Mouse (Mus musculus) midbrain, embryonic 16.5 days (tissue): ENCODE measurements around the gene Sft2d1. TPM values are rescaled to one million over a fixed set of nuclear protein-coding genes. Genes with fewer than 3 reads are reported as not detected.
"Not testable (repeated sequence)": the region's sequence is repeated elsewhere in the genome, so short reads cannot be mapped to it uniquely, and the experiment has no call there.

Experiments used
- ATAC-seq: fragments of 200-750 bp; cut with Nextera tagmentation; 2 replicates; pipeline ENCODE4 v1.8.0; 2017; ENCODE audit warnings: moderate TSS enrichment
- H3K27ac ChIP-seq: fragments of 300-500 bp; sonication (generic); 2 replicates; pipeline ENCODE4 v1.5.1; 2014; ENCODE audit warnings: mild to moderate bottlenecking, low read length, mixed read lengths
- H3K27me3 ChIP-seq: fragments of 300-500 bp; sonication (generic); 2 replicates; pipeline ENCODE4 v1.6.1; 2014; ENCODE audit warnings: low read depth, low read length, mixed read lengths; ENCODE audit not compliant: control insufficient read depth, insufficient read depth
- H3K36me3 ChIP-seq: fragments of 300-500 bp; sonication (generic); 2 replicates; pipeline ENCODE4 v1.6.1; 2014; ENCODE audit warnings: mild to moderate bottlenecking, low read length, moderate library complexity, mixed read lengths; ENCODE audit not compliant: control insufficient read depth, insufficient read depth
- H3K4me1 ChIP-seq: fragments of 300-500 bp; sonication (generic); 2 replicates; pipeline ENCODE4 v1.6.1; 2014; ENCODE audit warnings: mild to moderate bottlenecking, low read length, mixed read lengths; ENCODE audit not compliant: control insufficient read depth, insufficient read depth
- H3K4me2 ChIP-seq: fragments of 300-500 bp; sonication (generic); 2 replicates; pipeline ENCODE4 v1.6.1; 2014; ENCODE audit warnings: mild to moderate bottlenecking, low read length, mixed read lengths
- H3K4me3 ChIP-seq: fragments of 300-500 bp; sonication (generic); 2 replicates; pipeline ENCODE4 v1.5.1; 2014; ENCODE audit warnings: low read depth, mild to moderate bottlenecking, low read length, moderate library complexity, mixed read lengths
- H3K9ac ChIP-seq: fragments of 300-500 bp; sonication (generic); 2 replicates; pipeline ENCODE4 v1.6.1; 2014; ENCODE audit warnings: low read depth, low read length, mixed read lengths
- H3K9me3 ChIP-seq: fragments of 300-500 bp; sonication (generic); replicated peaks from 2 replicates; pipeline ENCODE4 v1.6.1; 2014; ENCODE audit warnings: mild to moderate bottlenecking, low read length, mixed read lengths; ENCODE audit not compliant: control insufficient read depth, poor library complexity, severe bottlenecking
- WGBS: fragments of 180-500 bp; shearing (Covaris S2); extraction: QIAGEN DNeasy Blood & Tissue Kit; methylation state at CpG from one replicate; pipeline ENCODE4 v1.1.7; 2014; 5-methylcytosine and 5-hydroxymethylcytosine counted together
- polyA plus RNA-seq: library from polyadenylated mRNA; unstranded; fragments of >200 nt; fragmentation: Nextera tagmentation; extraction: Ambion mirVana; gene quantifications from 2 replicates; pipeline ENCODE4 v1.2.1, GENCODE M21; 2015

Gene Sft2d1
- 198 and 209 TPM in 2 replicates for polyA plus RNA-seq

- Histone ChIP-seq H3K4me1 (peaks cover 25% of the 10 kb centered on the region), H3K9ac (peak within 1 kb of the TSS; percentile 89), H3K9me3 (no peaks in the 10 kb centered on the region), H3K27me3 (no peaks in the 10 kb centered on the region), H3K4me3 (peak within 1 kb of the TSS; percentile 87), H3K36me3 (no peaks in the 10 kb centered on the region), H3K4me2 (peak within 1 kb of the TSS; percentile 89), H3K27ac (peak within 1 kb of the TSS; percentile 90)
- WGBS: under 1% methylated on average over 47 of the region's 54 CpGs
- ATAC-seq: peak; percentile 93
Measured at GRCm38 (mm10) chr17:8310838-8311614, at the start of gene Sft2d1. TSS of gene Sft2d1 (plus strand) at chr17:8311102.

- H3K4me1 ChIP-seq, H3K36me3 ChIP-seq, H3K4me2 ChIP-seq, H3K27me3 ChIP-seq, H3K9me3 ChIP-seq, ATAC-seq, H3K4me3 ChIP-seq, H3K9ac ChIP-seq, H3K27ac ChIP-seq: not testable (repeated sequence)
- 19% methylated on average over 7 of the region's 7 CpGs for WGBS
Measured at GRCm38 (mm10) chr17:8264638-8265037, 46.3 kb upstream of the Sft2d1 start.

DNA sequence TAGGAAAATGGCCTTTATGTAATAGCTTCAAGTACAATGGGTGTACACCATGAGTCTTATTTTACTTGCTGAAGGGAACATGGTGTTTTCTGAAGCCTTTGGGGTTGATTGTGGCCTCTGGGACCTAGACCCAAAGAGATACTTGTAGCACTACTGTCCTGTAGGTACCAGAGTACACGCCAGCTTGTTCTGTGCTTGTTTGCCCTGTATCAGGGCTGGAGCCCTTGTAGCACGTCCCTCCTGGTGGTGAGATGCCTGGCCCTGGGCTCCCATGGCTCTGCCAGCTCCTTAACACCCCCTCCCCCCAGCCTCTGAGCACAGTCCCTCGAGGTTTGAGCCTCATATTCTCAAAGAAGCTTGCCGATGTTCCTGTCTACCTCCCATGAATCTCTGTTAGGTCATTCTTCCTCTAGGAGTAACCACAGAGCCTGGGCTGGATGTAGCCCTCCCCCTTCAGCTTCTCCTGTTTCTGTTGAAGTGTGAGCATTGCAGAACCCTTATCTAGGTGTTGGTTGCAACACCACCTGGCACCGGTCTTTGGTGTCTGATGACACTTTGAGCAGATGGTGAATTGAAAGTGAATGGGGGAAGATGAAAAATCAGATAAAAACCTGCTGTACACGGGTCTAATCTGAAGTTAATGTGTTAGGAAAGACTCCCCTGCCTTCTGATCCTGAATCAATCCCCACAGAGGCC, 38.7 kb upstream of the Sft2d1 start:
- no peaks in the 10 kb centered on the region for H3K9me3 ChIP-seq
- WGBS: 61% methylated on average over 6 of the region's 6 CpGs

DNA sequence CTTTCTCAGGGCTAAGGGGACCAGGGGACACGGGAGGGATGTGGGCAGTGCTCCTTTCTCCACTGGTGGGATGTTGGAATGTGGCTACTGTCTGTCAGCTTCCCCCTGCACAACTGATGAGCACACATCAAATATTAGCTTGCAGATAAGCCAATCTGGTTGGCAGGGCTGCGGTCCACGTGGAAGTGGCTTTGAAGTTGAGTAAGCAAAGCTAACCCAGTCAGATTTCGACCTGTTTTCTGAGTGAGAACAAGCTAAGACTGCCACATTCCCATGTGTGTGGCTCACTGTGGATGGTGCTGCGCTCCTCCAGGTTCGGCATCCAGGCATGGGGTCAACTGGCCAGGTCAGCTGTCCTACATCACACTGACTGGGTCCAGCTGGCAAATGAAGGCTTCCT, 38.0 kb upstream of the Sft2d1 start:
- Histone ChIP-seq H3K27ac (no peak overlapping the region), H3K4me2 (no peak overlapping the region), H3K36me3 (no peaks in the 10 kb centered on the region), H3K9ac (no peak overlapping the region), H3K4me3 (no peak overlapping the region), H3K9me3 (no peaks in the 10 kb centered on the region), H3K4me1 (no peaks in the 10 kb centered on the region), H3K27me3 (no peaks in the 10 kb centered on the region)
- no peak for ATAC-seq
- 78% methylated on average over 6 of the region's 6 CpGs for WGBS

More for the DNA sequence above, 38.7 kb upstream of the Sft2d1 start:
- Histone ChIP-seq H3K4me1 (no peaks in the 10 kb centered on the region), H3K9ac (no peak overlapping the region), H3K27me3 (no peaks in the 10 kb centered on the region), H3K4me2 (no peak overlapping the region), H3K27ac (no peak overlapping the region), H3K4me3 (no peak overlapping the region), H3K36me3 (no peaks in the 10 kb centered on the region)
- no peak for ATAC-seq

DNA sequence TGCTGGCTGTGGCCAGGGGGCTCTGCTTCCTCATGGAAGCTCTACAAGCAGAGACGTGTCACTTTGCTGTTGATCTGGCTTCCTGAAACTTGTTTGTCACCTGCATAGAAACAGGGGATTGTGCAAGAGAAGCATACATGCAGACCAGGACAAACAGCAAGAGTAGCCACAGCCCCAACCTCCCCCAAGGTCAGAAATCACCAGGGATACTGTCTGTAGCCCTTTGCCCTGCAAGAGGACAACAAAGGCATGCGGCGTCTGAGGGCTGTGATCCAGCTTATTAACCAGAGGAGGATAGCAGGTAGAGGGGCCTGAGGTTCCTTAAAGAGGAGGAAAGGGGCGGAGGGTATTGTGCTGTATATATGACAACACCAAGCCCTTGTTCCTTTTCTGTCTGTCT, 34.8 kb upstream of the Sft2d1 start:
- Histone ChIP-seq H3K4me2 (no peak overlapping the region), H3K36me3 (no peaks in the 10 kb centered on the region), H3K9me3 (no peaks in the 10 kb centered on the region), H3K27ac (no peak overlapping the region), H3K4me1 (no peaks in the 10 kb centered on the region), H3K27me3 (no peaks in the 10 kb centered on the region), H3K9ac (no peak overlapping the region), H3K4me3 (no peak overlapping the region)
- no peak for ATAC-seq
- 82% methylated on average over 4 of the region's 4 CpGs for WGBS

DNA sequence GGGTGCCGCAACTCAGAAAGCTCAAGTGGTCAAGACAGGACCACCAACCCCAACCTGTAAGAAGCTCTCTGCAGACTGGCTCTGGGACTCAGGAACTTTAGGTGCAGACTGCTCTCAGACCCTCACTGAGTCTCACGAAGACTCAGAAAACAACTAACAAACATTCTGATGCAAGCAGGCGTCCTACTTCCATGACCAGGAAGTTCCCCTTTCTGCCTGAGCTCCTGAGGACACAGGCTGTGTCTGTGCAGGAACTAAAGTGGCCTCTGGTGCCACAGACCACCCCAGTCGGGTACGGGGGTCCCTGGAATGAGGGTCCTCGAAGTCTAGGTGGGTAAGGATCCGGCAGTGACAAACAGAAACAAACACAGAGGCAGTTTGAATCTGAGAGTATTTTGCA, 34.2 kb upstream of the Sft2d1 start:
- ATAC-seq: no peak
- Histone ChIP-seq H3K4me2 (no peak overlapping the region), H3K36me3 (no peaks in the 10 kb centered on the region), H3K9me3 (no peaks in the 10 kb centered on the region), H3K4me3 (no peak overlapping the region), H3K9ac (no peak overlapping the region), H3K4me1 (no peaks in the 10 kb centered on the region), H3K27me3 (no peaks in the 10 kb centered on the region), H3K27ac (no peak overlapping the region)
- 84% methylated on average over 7 of the region's 7 CpGs for WGBS

DNA sequence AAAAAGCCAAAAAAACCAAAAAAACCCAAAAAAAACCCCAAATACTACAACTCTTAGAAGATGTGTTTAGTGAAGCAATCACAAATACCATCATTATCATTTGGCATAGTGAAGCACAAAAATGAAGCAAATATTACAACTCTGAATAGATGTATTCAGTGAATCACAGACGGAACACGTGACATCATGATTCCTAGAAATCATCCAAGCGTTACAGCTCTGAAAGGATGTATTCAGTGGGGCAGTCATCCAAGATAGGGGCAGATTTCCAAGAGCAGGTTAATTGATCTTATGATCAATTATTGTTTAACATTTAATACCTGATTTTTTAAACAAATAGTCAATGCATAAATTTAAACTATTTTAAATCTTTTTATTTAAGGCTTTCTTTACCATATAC, 33.6 kb upstream of the Sft2d1 start:
- Histone ChIP-seq H3K36me3 (no peaks in the 10 kb centered on the region), H3K4me3 (no peak overlapping the region), H3K9ac (no peak overlapping the region), H3K9me3 (no peaks in the 10 kb centered on the region), H3K27me3 (no peaks in the 10 kb centered on the region), H3K4me2 (no peak overlapping the region), H3K27ac (no peak overlapping the region), H3K4me1 (no peaks in the 10 kb centered on the region)
- 70% methylated on average over 3 of the region's 3 CpGs for WGBS
- ATAC-seq: no peak

DNA sequence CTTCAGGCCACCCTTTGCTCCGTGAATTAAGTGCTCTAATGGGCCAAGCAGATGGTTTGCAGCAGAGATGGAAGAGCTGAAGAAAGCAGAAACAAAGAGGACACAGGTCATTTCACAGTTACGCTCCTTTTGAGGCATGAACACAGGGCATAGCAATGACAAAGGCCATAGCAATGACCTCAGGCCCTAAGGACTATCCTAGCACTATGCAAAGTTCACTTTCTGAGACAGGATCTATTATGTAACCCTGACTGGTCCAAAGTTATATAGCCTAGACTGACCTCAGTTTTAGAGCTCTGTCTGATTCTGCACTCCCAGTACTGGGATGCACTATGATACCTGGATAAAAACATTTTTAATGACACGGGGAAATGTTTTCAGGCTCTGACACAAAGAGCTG, 32.5 kb upstream of the Sft2d1 start:
- Histone ChIP-seq H3K9ac (no peak overlapping the region), H3K27me3 (no peaks in the 10 kb centered on the region), H3K4me2 (no peak overlapping the region), H3K4me1 (peaks cover 6% of the 10 kb centered on the region), H3K27ac (no peak overlapping the region), H3K9me3 (no peaks in the 10 kb centered on the region), H3K36me3 (no peaks in the 10 kb centered on the region), H3K4me3 (no peak overlapping the region)
- 68% methylated on average over 3 of the region's 3 CpGs for WGBS
- ATAC-seq: no peak

DNA sequence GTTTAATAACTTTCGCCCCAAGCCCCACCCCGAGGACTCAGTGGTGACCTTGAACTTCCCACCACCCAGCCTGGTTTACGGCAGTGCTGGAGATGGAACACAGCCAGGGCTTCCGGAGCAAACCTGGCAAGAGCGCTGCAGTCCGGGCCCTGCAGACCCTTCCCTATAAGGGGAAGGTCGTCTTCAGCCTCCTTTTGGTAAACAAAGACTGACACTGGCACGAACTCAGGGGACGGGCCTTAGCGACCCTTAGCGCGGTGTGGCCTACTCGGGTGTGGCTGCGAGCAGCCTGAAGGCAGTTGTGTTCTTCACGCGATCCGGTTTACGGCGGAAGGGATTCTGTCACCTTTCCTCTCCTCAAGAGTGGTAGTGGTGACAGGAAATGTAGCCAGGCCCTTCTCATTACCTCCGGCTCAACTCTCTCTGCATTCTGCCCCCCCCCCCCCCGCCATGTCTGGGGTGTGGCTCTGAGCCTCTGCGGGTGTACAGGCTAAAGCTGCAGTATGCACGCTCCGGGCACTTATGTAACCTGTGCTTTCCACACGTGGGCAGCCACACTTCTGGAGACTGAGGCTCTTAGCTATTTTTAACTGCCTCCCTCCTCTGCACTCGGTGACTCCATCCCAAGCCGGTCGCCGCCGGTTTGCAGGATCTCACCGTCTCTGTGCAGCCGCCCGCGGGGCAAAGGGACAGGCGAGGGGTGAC, 27.9 kb upstream of the Sft2d1 start, which contains the start of gene Mpc1:
Mpc1 (plus strand) TSS at position 84 of the 705 bp plus-strand sequence.
- Histone ChIP-seq H3K36me3 (no peaks in the 10 kb centered on the region), H3K27me3 (no peaks in the 10 kb centered on the region), H3K4me3 (peak within 1 kb of the TSS; percentile 89), H3K4me2 (peak within 1 kb of the TSS; percentile 89), H3K9me3 (no peaks in the 10 kb centered on the region), H3K4me1 (peaks cover 18% of the 10 kb centered on the region), H3K9ac (peak within 1 kb of the TSS; percentile 92), H3K27ac (peak within 1 kb of the TSS; percentile 96)
- WGBS: 1% methylated on average over 33 of the region's 35 CpGs
- ATAC-seq: peak; percentile 78
